Mouse (Mus musculus) midbrain, postnatal 0 days (tissue): Measurements from ENCODE around the gene 9530068E07Rik. TPM values are rescaled to one million over a fixed set of nuclear protein-coding genes. Genes with fewer than 3 reads are reported as not detected.

ENCODE experiments used
- ATAC-seq: fragments of 200-750 bp; cut with Nextera tagmentation; 2 replicates; pipeline ENCODE4 v1.8.0; 2017; ENCODE audit warnings: moderate number of reproducible peaks, mild to moderate bottlenecking, moderate TSS enrichment, moderate library complexity; ENCODE audit not compliant: low FRiP score
- DNase-seq: peaks from one replicate; pipeline ENCODE4 v3.0.0-alpha.2; 2015; ENCODE audit warnings: low spot score
- H3K27ac ChIP-seq: fragments of 300-500 bp; sonication (generic); 2 replicates; pipeline ENCODE4 v1.5.1; 2014; ENCODE audit warnings: low read depth, mild to moderate bottlenecking, low read length, mixed read lengths
- H3K27me3 ChIP-seq: fragments of 300-500 bp; sonication (generic); 2 replicates; pipeline ENCODE4 v1.6.1; 2014; ENCODE audit warnings: low read length, control low read depth, mixed read lengths; ENCODE audit not compliant: insufficient read depth
- H3K36me3 ChIP-seq: fragments of 300-500 bp; sonication (generic); 2 replicates; pipeline ENCODE4 v1.6.1; 2014; ENCODE audit warnings: low read length, control low read depth, mixed read lengths; ENCODE audit not compliant: insufficient read depth
- H3K4me1 ChIP-seq: fragments of 300-500 bp; sonication (generic); 2 replicates; pipeline ENCODE4 v1.6.1; 2014; ENCODE audit warnings: mild to moderate bottlenecking, control low read depth, antibody characterized with exemption, low read length, mixed read lengths; ENCODE audit not compliant: insufficient read depth
- H3K4me2 ChIP-seq: fragments of 300-500 bp; sonication (generic); 2 replicates; pipeline ENCODE4 v1.6.1; 2014; ENCODE audit warnings: low read depth, mild to moderate bottlenecking, low read length, mixed read lengths; ENCODE audit not compliant: poor library complexity, severe bottlenecking
- H3K4me3 ChIP-seq: fragments of 300-500 bp; sonication (generic); 2 replicates; pipeline ENCODE4 v1.5.1; 2014; ENCODE audit warnings: low read depth, mild to moderate bottlenecking, low read length, moderate library complexity
- H3K9ac ChIP-seq: fragments of 300-500 bp; sonication (generic); replicated peaks from 2 replicates; pipeline ENCODE4 v1.6.1; 2014; ENCODE audit warnings: mild to moderate bottlenecking, low read length, moderate library complexity, mixed read lengths; ENCODE audit not compliant: poor library complexity, severe bottlenecking
- H3K9me3 ChIP-seq: fragments of 300-500 bp; sonication (generic); 2 replicates; pipeline ENCODE4 v1.6.1; 2016; ENCODE audit warnings: low read length, control low read depth
- CTCF ChIP-seq: IDR thresholded peaks from 2 replicates; pipeline ENCODE4 v1.5.1; 2016; ENCODE audit warnings: antibody characterized with exemption, mild to moderate bottlenecking
- WGBS: fragments of 180-500 bp; shearing (Covaris S2); extraction: QIAGEN DNeasy Blood & Tissue Kit; methylation state at CpG from one replicate; pipeline ENCODE4 v1.1.7; 2014; 5-methylcytosine and 5-hydroxymethylcytosine counted together
- polyA plus RNA-seq: library from polyadenylated mRNA; unstranded; fragments of >200 nt; fragmentation: Nextera tagmentation; extraction: Ambion mirVana; gene quantifications from 2 replicates; pipeline ENCODE4 v1.2.1, GENCODE M21; 2015
- total RNA-seq: library from RNA; depleted of rRNA; stranded (reverse); fragments of >200 nt; gene quantifications from 2 replicates; pipeline ENCODE4 v1.2.3, GENCODE M21; 2014; rRNA removed

The 9530068E07Rik gene
- total and polyA plus RNA-seq, 2 experiments from 2014 or later, result 127 to 134 TPM

- WGBS, result 70% methylated on average over 3 of the region's 3 CpGs
Observed at GRCm38 (mm10) chr11:52449004-52449403, 52.8 kb downstream of the 9530068E07Rik start.

GRCm38 (mm10) chr11:52458281-52458680, 62.1 kb downstream of the 9530068E07Rik start:
- DNase-seq, result no peak
- Histone ChIP-seq H3K27me3 (no peaks in the 10 kb centered on the region), H3K36me3 (no peaks in the 10 kb centered on the region), H3K9me3 (no peaks in the 10 kb centered on the region), H3K4me3 (no peak overlapping the region), H3K4me1 (no peaks in the 10 kb centered on the region), H3K9ac (no peak overlapping the region), H3K4me2 (no peak overlapping the region), H3K27ac (no peak overlapping the region)
- 88% methylated on average over 5 of the region's 5 CpGs for WGBS
- no peak for TF ChIP-seq CTCF
- ATAC-seq, result no peak

More at GRCm38 (mm10) chr11:52449004-52449403, 52.8 kb downstream of the 9530068E07Rik start:
- H3K36me3 ChIP-seq, result no peaks in the 10 kb centered on the region
- H3K27me3 ChIP-seq, result no peaks in the 10 kb centered on the region
- no peak overlapping the region for H3K4me2 ChIP-seq
- H3K9me3 ChIP-seq, result no peaks in the 10 kb centered on the region
- DNase-seq (no peak), ATAC-seq (no peak)
- no peak overlapping the region for H3K27ac ChIP-seq
- no peak overlapping the region for H3K9ac ChIP-seq
- H3K4me1 ChIP-seq, result no peaks in the 10 kb centered on the region
- no peak for TF ChIP-seq CTCF
- no peak overlapping the region for H3K4me3 ChIP-seq

Other genes starting within 250 kb of the 9530068E07Rik start
- not detected in 2 replicates for gene Olfr1371, start 182.4 kb upstream of the 9530068E07Rik start, total RNA-seq
- gene Olfr1371, start 182.4 kb upstream of the 9530068E07Rik start, polyA plus RNA-seq, result not detected in 2 replicates
- gene Skp1a, start 164.4 kb upstream of the 9530068E07Rik start, total RNA-seq, result 466 and 613 TPM in 2 replicates
- gene Skp1a, start 164.4 kb upstream of the 9530068E07Rik start, polyA plus RNA-seq, result 1,145 and 1,185 TPM in 2 replicates
- gene Tcf7, start 113.4 kb upstream of the 9530068E07Rik start, total RNA-seq, result 2.0 and 2.6 TPM in 2 replicates
- gene Tcf7, start 113.4 kb upstream of the 9530068E07Rik start, polyA plus RNA-seq, result 3.1 and 3.2 TPM in 2 replicates
- 337 and 343 TPM in 2 replicates for gene Vdac1, start 35.6 kb upstream of the 9530068E07Rik start, total RNA-seq
- gene Vdac1, start 35.6 kb upstream of the 9530068E07Rik start, polyA plus RNA-seq, result 412 and 433 TPM in 2 replicates